In the genomic region with DNA sequence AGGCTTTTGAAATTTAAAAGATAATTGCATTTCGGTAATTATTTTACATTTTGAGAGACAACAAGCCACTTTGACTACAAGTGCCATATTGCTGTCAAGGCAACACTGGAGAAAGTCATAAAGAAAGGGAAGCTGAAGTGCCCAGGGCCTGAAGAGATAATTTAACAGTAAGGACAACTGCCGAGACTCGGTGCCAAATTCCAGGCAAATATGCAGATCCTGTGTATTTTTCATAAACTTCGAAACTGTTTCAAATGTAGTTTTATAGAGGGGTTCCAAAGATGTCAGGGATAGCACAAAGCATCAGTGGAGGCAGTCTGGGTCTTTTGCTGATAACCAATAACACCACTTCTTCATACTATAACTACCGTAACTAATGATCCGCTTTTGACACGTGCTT, we compare ENCODE assay signal across 19 mouse cellular contexts. TPM values are rescaled to one million over a fixed set of nuclear protein-coding genes. Genes with fewer than 3 reads are reported as not detected.
"Had no signal": no experiment of that assay in that cellular context is flagged by ENCODE, and none has a peak within 500 bp of the region (broad histone marks: within the 10 kb centered on the region; RNA-seq: fewer than 3 reads in every experiment).

No protein-coding gene starts in this region.

- DNase-seq: liver, postnatal 0 days; lung, adult 2 months; lung, postnatal 14 days; lung, postnatal 36 days; thymus, adult 2 months; thymus, postnatal 25 days; thymus, postnatal 4 days had no signal

- H3K4me3 ChIP-seq: liver, embryonic 15.5 days; lung, embryonic 15.5 days; megakaryocyte, embryonic 14.5 days; midbrain, embryonic 13.5 days; midbrain, embryonic 15.5 days; neural tube, embryonic 12.5 days; stomach, embryonic 15.5 days had no signal

- H3K27ac ChIP-seq: liver, embryonic 15.5 days; lung, embryonic 15.5 days; macrophage; midbrain, embryonic 13.5 days; midbrain, embryonic 15.5 days; neural tube, embryonic 12.5 days; stomach, embryonic 15.5 days; stomach, postnatal 0 days had no signal

RNA-seq across cellular contexts. Expression of a gene that starts 54.7 kb away (rescaled TPM):
- total RNA-seq: megakaryocyte progenitor cell, adult 5-6 weeks; monocyte, adult 5-6 weeks; neutrophil, adult 5-6 weeks had no signal
